Mouse (Mus musculus): Measurements from ENCODE around the gene Ascl1. TPM values are rescaled to one million over a fixed set of nuclear protein-coding genes. Genes with fewer than 3 reads are reported as not detected.

The Ascl1 gene
- 0.34 TPM for polyA plus RNA-seq (2014; fragmentation: Illumina TruSeq; extraction: RNeasy Lipid Tissue Mini Kit (QIAGEN cat#74804))

GRCm38 (mm10) chr10:87493576-87493975, at the start of gene Ascl1:
Gene Ascl1, minus strand, starts transcription at chr10:87493660.

GRCm38 (mm10) chr10:87521646-87522045, 28.2 kb upstream of the Ascl1 start, which contains the start of gene Pah:
Gene Pah, plus strand, starts transcription at chr10:87521795.

Other genes starting within 250 kb of the Ascl1 start
- gene Pah, start 28.1 kb upstream of the Ascl1 start, polyA plus RNA-seq (2014; fragmentation: Illumina TruSeq; extraction: RNeasy Lipid Tissue Mini Kit (QIAGEN cat#74804)), result not detected

All from ovary, adult 10 weeks (tissue).